Mouse (Mus musculus): ENCODE results near the gene Minpp1. TPM values are rescaled to one million over a fixed set of nuclear protein-coding genes. Genes with fewer than 3 reads are reported as not detected.
"Not testable (repeated sequence)": the region's sequence is repeated elsewhere in the genome, so short reads cannot be mapped to it uniquely, and the experiment has no call there.

Gene Minpp1
- polyA plus RNA-seq, 1 experiment from 2014 or later, result 71.8 TPM

DNA sequence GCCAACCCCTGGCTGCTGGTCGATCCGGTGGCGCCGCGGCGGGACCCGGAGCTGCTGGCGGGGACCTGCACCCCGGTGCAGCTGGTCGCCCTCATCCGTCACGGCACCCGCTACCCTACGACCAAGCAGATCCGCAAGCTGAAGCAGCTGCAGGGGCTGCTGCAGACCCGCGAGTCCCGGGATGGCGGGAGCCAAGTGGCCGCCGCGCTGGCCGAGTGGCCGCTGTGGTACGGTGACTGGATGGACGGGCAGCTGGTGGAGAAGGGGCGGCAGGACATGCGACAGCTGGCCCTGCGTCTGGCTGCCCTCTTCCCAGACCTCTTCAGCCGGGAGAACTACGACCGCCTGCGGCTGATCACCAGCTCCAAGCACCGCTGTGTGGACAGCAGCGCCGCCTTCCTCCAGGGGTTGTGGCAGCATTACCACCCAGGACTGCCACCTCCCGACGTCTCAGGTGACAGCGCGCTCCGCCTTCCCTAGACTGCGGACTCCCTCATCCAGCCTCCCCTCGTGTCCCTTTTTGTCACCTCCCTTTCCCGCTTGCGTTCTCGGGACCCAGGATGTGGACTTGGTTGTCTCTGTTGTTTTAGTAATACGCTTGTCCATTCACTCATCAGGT, 646 bp downstream of the Minpp1 start:
- not testable (repeated sequence) for H3K27me3 ChIP-seq (ENCODE audit: insufficient read depth, low read length); H3K4me1 ChIP-seq (replicated peaks; ENCODE audit: insufficient read depth, low read length); H3K9me3 ChIP-seq (replicated peaks; ENCODE audit: low read length); H3K36me3 ChIP-seq (ENCODE audit: insufficient read depth, low read length)
- H3K4me3 ChIP-seq (replicated peaks; ENCODE audit: low read depth, low read length), result peak overlapping the region; percentile 69
- peak overlapping the region; percentile 85 for H3K4me2 ChIP-seq (ENCODE audit: low read length)
- H3K9ac ChIP-seq (ENCODE audit: low read depth, low read length), result peak overlapping the region; percentile 70
- peak; percentile 47 for TF ChIP-seq CTCF (IDR thresholded peaks at IDR 0.05; ENCODE audit: low read depth)
- ATAC-seq (replicated peaks; ENCODE audit: low FRiP score, low read depth) (peak; percentile 85), DNase-seq (ENCODE audit: low spot score) (peak; percentile 65)
- peak overlapping the region; percentile 90 for H3K27ac ChIP-seq
- WGBS, result 1% methylated on average over 45 of the region's 47 CpGs

DNA sequence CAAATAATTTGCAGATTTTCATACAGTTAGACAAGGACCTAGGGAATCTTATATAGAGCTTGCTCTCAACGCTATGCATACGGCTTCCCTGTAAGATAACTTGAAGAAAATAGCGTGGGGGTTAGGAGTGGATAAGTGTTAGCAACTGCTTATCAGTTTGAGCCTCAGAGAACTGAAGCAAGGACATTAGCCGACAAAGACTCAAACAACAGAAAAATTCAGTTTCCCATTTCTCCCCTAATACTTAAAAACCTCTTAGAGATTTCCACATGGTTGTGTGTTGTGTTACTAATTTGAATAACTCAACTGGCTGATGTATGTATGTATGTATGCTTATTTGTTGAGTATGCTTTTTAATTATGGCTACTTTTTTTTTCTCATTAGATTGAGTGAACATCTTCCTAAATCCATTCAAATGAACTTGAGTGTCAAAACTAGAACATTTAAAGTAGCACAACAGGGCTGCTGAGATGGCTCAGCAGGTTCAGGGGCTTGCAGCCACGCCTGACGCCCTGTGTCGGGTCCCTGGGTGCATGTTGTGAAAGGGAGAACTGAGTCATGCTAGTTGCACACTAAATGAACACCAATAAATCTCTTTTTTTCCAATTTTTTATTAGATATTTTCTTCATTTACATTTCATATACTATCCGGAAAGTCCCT, 2.2 kb downstream of the Minpp1 start:
- WGBS, result 85% methylated on average over 8 of the region's 8 CpGs

GRCm38 (mm10) chr19:32489166-32489895, 3.8 kb downstream of the Minpp1 start:
- no peak for TF ChIP-seq CTCF (IDR thresholded peaks at IDR 0.05; ENCODE audit: low read depth)
- ATAC-seq (replicated peaks; ENCODE audit: low FRiP score, low read depth), result no peak
- no peak overlapping the region for H3K4me3 ChIP-seq (replicated peaks; ENCODE audit: low read depth, low read length)

More for the DNA sequence above, 2.2 kb downstream of the Minpp1 start:
- no peaks in the 10 kb centered on the region for H3K27me3 ChIP-seq (ENCODE audit: insufficient read depth, low read length)
- no peaks in the 10 kb centered on the region for H3K36me3 ChIP-seq (ENCODE audit: insufficient read depth, low read length)
- no peaks in the 10 kb centered on the region for H3K9me3 ChIP-seq (replicated peaks; ENCODE audit: low read length)
- DNase-seq (ENCODE audit: low spot score) (no peak), ATAC-seq (replicated peaks; ENCODE audit: low FRiP score, low read depth) (no peak)
- H3K9ac ChIP-seq (ENCODE audit: low read depth, low read length), result no peak overlapping the region
- H3K27ac ChIP-seq, result no peak overlapping the region
- H3K4me1 ChIP-seq (replicated peaks; ENCODE audit: insufficient read depth, low read length), result peaks cover 6% of the 10 kb centered on the region; the same call in 1 of the 2 replicates
- H3K4me2 ChIP-seq (ENCODE audit: low read length), result peak overlapping the region; percentile 85
- TF ChIP-seq CTCF (IDR thresholded peaks at IDR 0.05; ENCODE audit: low read depth), result no peak
- no peak overlapping the region for H3K4me3 ChIP-seq (replicated peaks; ENCODE audit: low read depth, low read length)

GRCm38 (mm10) chr19:32490976-32491375, 5.4 kb downstream of the Minpp1 start:
- Histone ChIP-seq H3K36me3 (ENCODE audit: insufficient read depth, low read length) (0 out of 2 replicates have a peak, but pooled peaks cover 8% of the 10 kb centered on the region), H3K9me3 (replicated peaks; ENCODE audit: low read length) (no peaks in the 10 kb centered on the region), H3K27me3 (ENCODE audit: insufficient read depth, low read length) (no peaks in the 10 kb centered on the region), H3K9ac (ENCODE audit: low read depth, low read length) (no peak overlapping the region), H3K27ac (no peak overlapping the region), H3K4me3 (replicated peaks; ENCODE audit: low read depth, low read length) (no peak overlapping the region), H3K4me2 (ENCODE audit: low read length) (no peak overlapping the region), H3K4me1 (replicated peaks; ENCODE audit: insufficient read depth, low read length) (no peaks in the 10 kb centered on the region)
- no peak for DNase-seq (ENCODE audit: low spot score)
- 91% methylated on average over 2 of the region's 2 CpGs for WGBS
- no peak for ATAC-seq (replicated peaks; ENCODE audit: low FRiP score, low read depth)
- TF ChIP-seq CTCF (IDR thresholded peaks at IDR 0.05; ENCODE audit: low read depth), result no peak

More at GRCm38 (mm10) chr19:32489166-32489895, 3.8 kb downstream of the Minpp1 start:
- H3K4me1 ChIP-seq (replicated peaks; ENCODE audit: insufficient read depth, low read length), result peaks cover 6% of the 10 kb centered on the region; the same call in 1 of the 2 replicates
- H3K27me3 ChIP-seq (ENCODE audit: insufficient read depth, low read length), result no peaks in the 10 kb centered on the region
- H3K27ac ChIP-seq, result no peak overlapping the region
- H3K9me3 ChIP-seq (replicated peaks; ENCODE audit: low read length), result no peaks in the 10 kb centered on the region
- no peak overlapping the region for H3K9ac ChIP-seq (ENCODE audit: low read depth, low read length)
- 90% methylated on average over 12 of the region's 12 CpGs for WGBS
- H3K4me2 ChIP-seq (ENCODE audit: low read length), result no peak overlapping the region
- no peak for DNase-seq (ENCODE audit: low spot score)
- 0 out of 2 replicates have a peak, but pooled peaks cover 4% of the 10 kb centered on the region for H3K36me3 ChIP-seq (ENCODE audit: insufficient read depth, low read length)

- ATAC-seq (replicated peaks; ENCODE audit: low FRiP score, low read depth), result no peak
- Histone ChIP-seq H3K9me3 (replicated peaks; ENCODE audit: low read length) (no peaks in the 10 kb centered on the region), H3K4me3 (replicated peaks; ENCODE audit: low read depth, low read length) (no peak overlapping the region), H3K4me1 (replicated peaks; ENCODE audit: insufficient read depth, low read length) (no peaks in the 10 kb centered on the region), H3K27ac (no peak overlapping the region), H3K4me2 (ENCODE audit: low read length) (no peak overlapping the region), H3K36me3 (ENCODE audit: insufficient read depth, low read length) (0 out of 2 replicates have a peak, but pooled peaks cover 8% of the 10 kb centered on the region), H3K9ac (ENCODE audit: low read depth, low read length) (no peak overlapping the region), H3K27me3 (ENCODE audit: insufficient read depth, low read length) (no peaks in the 10 kb centered on the region)
- no peak for DNase-seq (ENCODE audit: low spot score)
- WGBS, result 94% methylated on average over 3 of the region's 3 CpGs
- 0 out of 2 replicates have a peak, but pooled peaks have one; percentile 20 for TF ChIP-seq CTCF (IDR thresholded peaks at IDR 0.05; ENCODE audit: low read depth)
Observed at GRCm38 (mm10) chr19:32492339-32492738, 6.8 kb downstream of the Minpp1 start.

DNA sequence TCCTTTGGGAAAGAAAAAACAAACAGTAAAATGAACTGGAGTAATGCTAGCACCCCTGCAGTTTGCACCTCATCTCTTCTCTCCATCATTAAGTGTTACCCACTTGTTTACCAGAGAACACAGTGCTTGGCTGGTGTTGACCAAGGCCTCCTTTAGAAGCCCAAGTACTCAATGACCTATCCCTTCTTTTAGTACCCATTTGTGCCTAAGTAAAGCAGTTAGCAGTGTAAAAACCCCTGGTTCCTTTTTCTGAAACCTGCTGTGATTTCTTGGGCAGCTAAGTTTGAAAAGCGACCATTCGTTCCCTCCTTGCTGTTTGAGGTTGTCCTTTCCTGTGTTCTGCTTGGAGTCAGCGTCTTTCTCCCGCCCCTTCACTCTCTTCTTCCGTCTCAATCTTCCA, 7.4 kb downstream of the Minpp1 start:
- Histone ChIP-seq H3K9me3 (replicated peaks; ENCODE audit: low read length) (no peaks in the 10 kb centered on the region), H3K36me3 (ENCODE audit: insufficient read depth, low read length) (0 out of 2 replicates have a peak, but pooled peaks cover 8% of the 10 kb centered on the region), H3K27me3 (ENCODE audit: insufficient read depth, low read length) (no peaks in the 10 kb centered on the region), H3K4me1 (replicated peaks; ENCODE audit: insufficient read depth, low read length) (no peaks in the 10 kb centered on the region), H3K9ac (ENCODE audit: low read depth, low read length) (no peak overlapping the region), H3K4me2 (ENCODE audit: low read length) (no peak overlapping the region), H3K4me3 (replicated peaks; ENCODE audit: low read depth, low read length) (no peak overlapping the region), H3K27ac (no peak overlapping the region)
- ATAC-seq (replicated peaks; ENCODE audit: low FRiP score, low read depth), result no peak
- DNase-seq (ENCODE audit: low spot score), result no peak
- 86% methylated on average over 5 of the region's 5 CpGs for WGBS
- TF ChIP-seq CTCF (IDR thresholded peaks at IDR 0.05; ENCODE audit: low read depth), result no peak

All from kidney, postnatal 0 days (tissue).